ENCODE assay signal across 25 mouse cellular contexts in the genomic region with DNA sequence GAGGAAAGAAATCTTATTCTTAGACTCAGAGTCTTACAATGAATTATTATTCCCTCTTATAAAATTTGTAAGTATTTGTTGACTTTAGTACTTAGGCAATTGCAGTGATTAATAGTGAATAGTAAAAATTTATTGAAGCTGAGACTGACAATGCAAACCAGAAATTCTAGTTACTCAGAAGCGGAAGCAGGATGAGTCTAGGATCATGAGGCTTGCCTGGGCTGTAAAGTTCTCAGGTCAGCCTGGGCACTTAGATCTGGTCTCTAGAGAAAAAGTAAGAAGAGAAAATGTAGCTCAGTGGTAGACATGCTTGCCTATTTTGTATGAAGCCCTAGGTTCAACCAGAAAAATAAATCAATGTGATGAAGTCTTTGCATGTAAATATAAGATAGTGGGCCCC.
"Had no signal": no experiment of that assay in that cellular context is flagged by ENCODE, and none has a peak within 500 bp of the region (broad histone marks: within the 10 kb centered on the region; RNA-seq: fewer than 3 reads in every experiment).

No protein-coding gene starts in this region.

- H3K9ac ChIP-seq: heart, embryonic 13.5 days; heart, embryonic 15.5 days; hindbrain, embryonic 12.5 days; hindbrain, embryonic 14.5 days; limb, embryonic 13.5 days; limb, embryonic 15.5 days; liver, embryonic 12.5 days; liver, embryonic 14.5 days had no signal

- ATAC-seq: forebrain, embryonic 16.5 days; hindbrain, embryonic 16.5 days; inflammation-experienced regulatory T-cells, adult 6 months; liver, embryonic 12.5 days had no signal

- H3K36me3 ChIP-seq: hindbrain, embryonic 12.5 days; liver, embryonic 12.5 days had no signal

- H3K4me1 ChIP-seq: hindbrain, embryonic 10.5 days; hindbrain, embryonic 12.5 days; limb, embryonic 13.5 days; limb, embryonic 15.5 days; liver, embryonic 12.5 days had no signal

- H3K27ac ChIP-seq: heart, adult 2 months; heart, embryonic 13.5 days; heart, embryonic 15.5 days; hindbrain, embryonic 10.5 days; hindbrain, embryonic 12.5 days; hindbrain, embryonic 14.5 days; limb, embryonic 13.5 days; limb, embryonic 15.5 days; liver, embryonic 12.5 days; liver, embryonic 14.5 days had no signal

- H3K4me3 ChIP-seq: heart, adult 2 months; heart, embryonic 13.5 days; heart, embryonic 15.5 days; hindbrain, embryonic 10.5 days; hindbrain, embryonic 12.5 days; limb, embryonic 13.5 days; limb, embryonic 15.5 days; liver, embryonic 12.5 days had no signal

- DNase-seq: gastrocnemius, postnatal 25 days; heart, adult 2 months; heart, postnatal 14 days; heart, postnatal 4 days; kidney, adult 11 months; kidney, adult 2 months; kidney, adult 9 months; kidney, postnatal 14 days; kidney, postnatal 36 days; layer of hippocampus, adult 9-11 months; layer of hippocampus, postnatal 36 days; left cerebral cortex, postnatal 4 days had no signal

- H3K27me3 ChIP-seq: heart, embryonic 13.5 days; heart, embryonic 15.5 days; hindbrain, embryonic 12.5 days; limb, embryonic 13.5 days; limb, embryonic 15.5 days; liver, embryonic 12.5 days had no signal

- H3K4me2 ChIP-seq: heart, embryonic 11.5 days; heart, embryonic 13.5 days; heart, embryonic 15.5 days; hindbrain, embryonic 12.5 days; hindbrain, embryonic 14.5 days; limb, embryonic 13.5 days; limb, embryonic 15.5 days; liver, embryonic 12.5 days had no signal

- H3K9me3 ChIP-seq: heart, embryonic 13.5 days; heart, embryonic 15.5 days; hindbrain, embryonic 10.5 days; hindbrain, embryonic 12.5 days; limb, embryonic 13.5 days; limb, embryonic 15.5 days; liver, embryonic 12.5 days had no signal
